In the genomic region with DNA sequence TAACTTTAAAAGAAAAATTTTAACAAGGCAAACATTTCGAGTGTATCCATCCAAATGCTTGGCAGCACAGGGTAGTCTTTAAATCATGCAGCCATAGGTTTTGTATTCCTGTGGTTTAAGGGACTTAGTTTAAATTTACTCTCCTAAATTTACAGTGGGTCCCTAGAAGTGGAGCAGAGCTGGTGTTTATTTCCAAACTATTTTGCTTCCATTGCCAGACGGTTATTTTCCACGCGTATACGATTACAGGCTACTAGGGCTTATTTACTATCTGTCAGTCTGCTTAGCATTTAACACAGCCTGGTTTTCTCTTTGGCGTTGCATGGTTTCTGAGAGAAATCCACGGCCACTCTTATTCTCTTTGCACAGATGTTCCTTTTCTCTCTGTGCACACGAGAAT, we compare ENCODE assay signal across 30 mouse cellular contexts. TPM values are rescaled to one million over a fixed set of nuclear protein-coding genes. Genes with fewer than 3 reads are reported as not detected.
A peak's percentile ranks its signal among the peaks of the same experiment; 100 is the strongest.
DNase-seq lines count a peak whose midpoint lies in the region; ATAC-seq and TF ChIP-seq lines count a peak whose summit lies in the region.
"Had no signal": no experiment of that assay in that cellular context is flagged by ENCODE, and none has a peak within 500 bp of the region (broad histone marks: within the 10 kb centered on the region; RNA-seq: fewer than 3 reads in every experiment).

No protein-coding gene starts in this region.

- intact Hi-C loops in gastrocnemius, postnatal 14 days (cut with DNase I; ENCODE audit: low total_unique reads) = no loop called here

- no peak overlapping the region for H3K4me2 ChIP-seq in kidney, postnatal 0 days (ENCODE audit: low read length)
- H3K4me2 ChIP-seq in embryonic facial prominence, embryonic 15.5 days (replicated peaks) = no peak overlapping the region
- H3K4me2 ChIP-seq: heart, embryonic 12.5 days; heart, embryonic 15.5 days; hindbrain, embryonic 13.5 days; intestine, embryonic 15.5 days had no signal

- H3K9ac ChIP-seq in kidney, postnatal 0 days (ENCODE audit: low read depth, low read length) = no peak overlapping the region
- no peak overlapping the region for H3K9ac ChIP-seq in embryonic facial prominence, embryonic 15.5 days
- H3K9ac ChIP-seq: forebrain, postnatal 0 days; heart, embryonic 12.5 days; heart, embryonic 15.5 days; hindbrain, embryonic 13.5 days; intestine, embryonic 15.5 days had no signal

- no peak for TF ChIP-seq CTCF in kidney, postnatal 0 days (IDR thresholded peaks at IDR 0.05; ENCODE audit: low read depth)
- no peak for TF ChIP-seq CTCF in kidney, adult 2 months (conservative IDR thresholded peaks at IDR 0.05; ENCODE audit: insufficient read depth, insufficient read length, low read depth, low read length)

- ATAC-seq in kidney, postnatal 0 days (replicated peaks; ENCODE audit: low FRiP score, low read depth) = no peak
- no peak for ATAC-seq in embryonic facial prominence, embryonic 15.5 days (ENCODE audit: insufficient number of reproducible peaks, low FRiP score, low TSS enrichment, low read depth)
- ATAC-seq: forebrain, embryonic 14.5 days; forebrain, postnatal 0 days; hindbrain, embryonic 16.5 days; intestine, embryonic 15.5 days; Patski had no signal

- H3K27ac ChIP-seq in kidney, postnatal 0 days = no peak overlapping the region
- H3K27ac ChIP-seq in kidney, adult 2 months (ENCODE audit: insufficient read depth, low read depth, low read length) = no peak overlapping the region
- H3K27ac ChIP-seq in brown adipose tissue, adult 24 weeks (replicated peaks; ENCODE audit: low read depth, low read length) = peak overlapping the region; percentile 89
- H3K27ac ChIP-seq in embryonic facial prominence, embryonic 15.5 days (replicated peaks) = peak overlapping the region; percentile 45; the same call in 1 of the 2 replicates
- H3K27ac ChIP-seq: forebrain, embryonic 10.5 days; heart, embryonic 15.5 days; hindbrain, embryonic 10.5 days; hindbrain, embryonic 13.5 days; intestine, embryonic 15.5 days had no signal

- no peak for TF ChIP-seq POLR2A in kidney, adult 2 months (IDR thresholded peaks at IDR 0.05; ENCODE audit: low read depth, low read length)

- DNase-seq in gastrocnemius, adult 18-20 months (ENCODE audit: low spot score) = peak; percentile 43
- no peak for DNase-seq in gastrocnemius, postnatal 14 days
- DNase-seq in kidney, postnatal 0 days (ENCODE audit: low spot score) = peak; percentile 76
- no peak for DNase-seq in kidney, adult 2 months
- DNase-seq in urinary bladder, postnatal 36 days (ENCODE audit: low spot score in 2 of 2) = no peak
- DNase-seq: adrenal gland, postnatal 10 days; adrenal gland, postnatal 36 days; B cell, adult 2 months; cerebellum, adult 11 months; cerebellum, adult 2 months; cerebellum, adult 9-11 months; cerebellum, postnatal 25 days; forebrain, postnatal 0 days; gastrocnemius, postnatal 10 days; heart, adult 18-20 months; heart, postnatal 10 days; heart, postnatal 36 days had no signal

- WGBS in kidney, postnatal 0 days = 42% methylated on average over 8 of the region's 8 CpGs
- 57% methylated on average over 8 of the region's 8 CpGs for WGBS in kidney, adult 2 months
- 32% methylated on average over 8 of the region's 8 CpGs for WGBS in embryonic facial prominence, embryonic 15.5 days

- H3K4me3 ChIP-seq in kidney, postnatal 0 days (replicated peaks; ENCODE audit: low read depth, low read length) = no peak overlapping the region
- H3K4me3 ChIP-seq in kidney, adult 2 months (ENCODE audit: insufficient read depth, low read depth, low read length) = no peak overlapping the region
- H3K4me3 ChIP-seq in brown adipose tissue, adult 24 weeks (ENCODE audit: insufficient read depth, low read depth, low read length) = no peak overlapping the region
- H3K4me3 ChIP-seq in embryonic facial prominence, embryonic 15.5 days (replicated peaks) = no peak overlapping the region
- H3K4me3 ChIP-seq: forebrain, embryonic 10.5 days; heart, embryonic 12.5 days; heart, embryonic 15.5 days; hindbrain, embryonic 10.5 days; hindbrain, embryonic 13.5 days; intestine, embryonic 15.5 days had no signal

- H3K27me3 ChIP-seq in kidney, postnatal 0 days (ENCODE audit: insufficient read depth, low read length) = no peaks in the 10 kb centered on the region
- H3K27me3 ChIP-seq in kidney, adult 2 months (replicated peaks; ENCODE audit: control insufficient read depth, insufficient read depth, low read length) = no peaks in the 10 kb centered on the region
- H3K27me3 ChIP-seq in embryonic facial prominence, embryonic 15.5 days = no peaks in the 10 kb centered on the region
- H3K27me3 ChIP-seq: CH12.LX; heart, embryonic 12.5 days; heart, embryonic 15.5 days; hindbrain, embryonic 13.5 days; intestine, embryonic 15.5 days; Patski had no signal

- no peaks in the 10 kb centered on the region for H3K36me3 ChIP-seq in kidney, postnatal 0 days (ENCODE audit: insufficient read depth, low read length)
- H3K36me3 ChIP-seq in kidney, adult 2 months (ENCODE audit: control insufficient read depth, insufficient read depth, low read length) = no peaks in the 10 kb centered on the region
- no peaks in the 10 kb centered on the region for H3K36me3 ChIP-seq in embryonic facial prominence, embryonic 15.5 days
- H3K36me3 ChIP-seq: forebrain, embryonic 10.5 days; G1E; heart, embryonic 12.5 days; heart, embryonic 15.5 days; hindbrain, embryonic 10.5 days; hindbrain, embryonic 13.5 days; intestine, embryonic 15.5 days had no signal

- H3K9me3 ChIP-seq in kidney, postnatal 0 days (replicated peaks; ENCODE audit: low read length) = no peaks in the 10 kb centered on the region
- H3K9me3 ChIP-seq in embryonic facial prominence, embryonic 15.5 days (replicated peaks) = no peaks in the 10 kb centered on the region
- H3K9me3 ChIP-seq: forebrain, embryonic 10.5 days; G1E; heart, embryonic 12.5 days; heart, embryonic 15.5 days; hindbrain, embryonic 10.5 days; hindbrain, embryonic 13.5 days; intestine, embryonic 15.5 days had no signal

- peaks cover 4% of the 10 kb centered on the region; the same call in 1 of the 2 replicates for H3K4me1 ChIP-seq in kidney, postnatal 0 days (replicated peaks; ENCODE audit: insufficient read depth, low read length)
- no peaks in the 10 kb centered on the region; the same call in 1 of the 2 replicates for H3K4me1 ChIP-seq in kidney, adult 2 months (ENCODE audit: control insufficient read depth, insufficient read depth, low read length)
- peaks cover 48% of the 10 kb centered on the region for H3K4me1 ChIP-seq in brown adipose tissue, adult 24 weeks (ENCODE audit: control insufficient read depth, insufficient read depth, insufficient read length, low read length)
- H3K4me1 ChIP-seq in embryonic facial prominence, embryonic 15.5 days = peaks cover 49% of the 10 kb centered on the region

RNA-seq across cellular contexts. Expression of a gene that starts 42.9 kb away (rescaled TPM):
- 10 to 100 TPM; 20.5 to 26.7 TPM for total RNA-seq in gastrocnemius, adult 18-20 months (2021)
- 10 to 100 TPM; 46.1 to 52.9 TPM for total RNA-seq in gastrocnemius, postnatal 14 days (2021)
- 50.8 and 51.7 TPM in 2 replicates for polyA plus RNA-seq in kidney, postnatal 0 days (2015; fragmentation: Nextera tagmentation; extraction: Ambion mirVana)
- polyA plus RNA-seq in kidney, adult 2 months (2012; rRNA removed) = 33.8 and 38.8 TPM in 2 replicates
- polyA plus RNA-seq in brown adipose tissue, adult 24 weeks (2012; ENCODE audit: insufficient read depth, insufficient read length, missing spikeins) = 11.8 and 19.5 TPM in 2 replicates
- polyA plus RNA-seq in embryonic facial prominence, embryonic 15.5 days (2015; fragmentation: Nextera tagmentation; extraction: Ambion mirVana) = 84.3 and 92.0 TPM in 2 replicates

Comparison
In these comparisons a context has a peak if more than half of its experiments do, and no peak if none do; other contexts are left out.
1. DNase-seq: peak in gastrocnemius, adult 18-20 months (single experiment) and kidney, postnatal 0 days (single experiment); none in gastrocnemius, postnatal 14 days (single experiment), kidney, adult 2 months (single experiment) and urinary bladder, postnatal 36 days (0 of 2).
2. H3K27ac ChIP-seq: peak in brown adipose tissue, adult 24 weeks (single experiment) and embryonic facial prominence, embryonic 15.5 days (single experiment); none in kidney, postnatal 0 days (single experiment) and kidney, adult 2 months (single experiment).